Mouse (Mus musculus) T-cell, adult 2 months (primary cell): ENCODE measurements around the gene Disc1.

Experiments used
- DNase-seq: peaks from one replicate; pipeline ENCODE4 v3.0.0; 2022; ENCODE audit warnings: low spot score

Disc1 gene

DNA sequence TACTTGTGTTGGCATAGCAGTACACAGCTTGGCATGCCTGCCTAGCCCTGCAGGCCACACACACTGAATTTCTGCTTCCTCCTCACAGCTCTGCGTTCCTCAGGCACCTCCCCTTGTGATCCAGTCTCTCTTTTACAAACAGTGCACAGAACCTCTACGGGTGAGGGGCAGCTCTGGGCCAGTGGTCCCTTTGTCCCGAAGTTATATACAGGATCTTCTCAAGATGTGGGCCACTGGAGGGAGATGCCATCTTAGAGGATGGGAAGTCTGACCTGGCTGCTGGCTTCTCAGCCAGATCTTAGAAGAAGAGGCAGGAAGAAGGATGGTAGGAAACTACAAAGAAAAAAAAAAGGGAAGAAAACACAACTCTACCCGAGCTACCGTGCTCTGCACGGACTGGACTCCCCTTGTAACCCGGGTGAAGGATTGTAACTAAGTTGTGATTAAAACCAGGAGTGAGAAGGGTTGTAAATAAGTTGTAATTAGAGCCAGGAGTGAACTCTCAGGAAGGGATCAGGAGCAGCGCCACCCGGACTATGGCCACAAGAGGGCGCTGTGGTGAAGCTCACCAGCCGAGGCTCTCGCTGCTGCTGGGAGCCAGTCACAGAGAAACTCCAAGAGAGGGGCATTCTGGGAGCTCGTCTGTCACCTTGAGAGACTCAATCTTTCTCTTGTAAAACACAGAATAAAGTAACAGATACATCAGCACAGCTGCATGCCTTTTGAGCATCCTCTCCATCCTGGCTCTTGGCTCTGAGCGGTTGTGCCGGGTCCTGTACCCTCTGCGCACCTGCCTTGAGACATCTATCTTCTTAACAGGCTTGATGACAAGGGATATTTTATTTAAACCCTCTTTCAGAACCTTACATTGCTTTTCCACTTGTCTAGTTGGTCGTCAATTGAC lies 129.8 kb downstream of the Disc1 start:
- DNase-seq: peak; percentile 64

DNA sequence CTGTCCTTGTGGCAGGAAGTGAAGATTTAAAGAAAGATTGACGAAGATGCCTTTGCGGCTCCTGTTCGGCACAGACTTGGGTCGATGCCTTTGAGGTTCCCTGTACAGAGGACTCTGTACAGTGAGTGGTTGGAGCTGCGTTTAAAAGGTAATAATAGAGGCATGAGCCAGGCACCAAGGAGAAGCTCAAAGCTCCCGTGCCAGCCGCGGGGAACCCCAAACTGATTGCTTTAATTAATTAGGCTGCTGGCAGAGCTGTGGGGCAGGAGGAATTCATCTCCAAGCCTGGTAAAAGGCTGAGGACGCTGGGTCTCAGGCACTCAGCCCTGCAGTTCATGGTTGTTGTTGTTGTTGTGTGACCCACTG lies 130.4 kb downstream of the Disc1 start:
- DNase-seq: no peak

DNA sequence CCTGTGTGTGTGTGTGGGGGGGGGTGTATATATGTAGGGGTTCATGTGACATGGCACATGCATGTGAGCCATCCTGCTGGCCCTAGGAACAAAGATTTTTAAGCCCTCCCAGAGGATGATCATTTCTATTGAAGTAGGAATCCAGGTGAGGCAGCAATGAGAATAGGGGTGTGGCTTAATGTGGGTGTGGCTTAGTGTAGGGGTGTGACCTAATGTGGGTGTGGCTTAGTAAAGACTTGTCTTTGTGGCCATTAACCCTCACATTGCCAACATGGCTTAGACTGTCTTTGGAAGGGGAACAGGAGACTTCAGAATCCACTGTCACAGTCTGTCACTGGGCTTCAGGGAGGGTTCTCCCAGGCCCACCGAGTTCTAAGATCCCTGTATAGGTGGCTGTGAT lies 130.9 kb downstream of the Disc1 start:
- DNase-seq: peak; percentile 9

- no peak for DNase-seq
These were observed 133.0 kb downstream of the Disc1 start for GRCm38 (mm10) chr8:125187044-125187443.

GRCm38 (mm10) chr8:125193701-125194100 lies 139.7 kb downstream of the Disc1 start:
- DNase-seq: no peak

- DNase-seq: no peak
These were observed 141.1 kb downstream of the Disc1 start for GRCm38 (mm10) chr8:125195121-125195520.

DNA sequence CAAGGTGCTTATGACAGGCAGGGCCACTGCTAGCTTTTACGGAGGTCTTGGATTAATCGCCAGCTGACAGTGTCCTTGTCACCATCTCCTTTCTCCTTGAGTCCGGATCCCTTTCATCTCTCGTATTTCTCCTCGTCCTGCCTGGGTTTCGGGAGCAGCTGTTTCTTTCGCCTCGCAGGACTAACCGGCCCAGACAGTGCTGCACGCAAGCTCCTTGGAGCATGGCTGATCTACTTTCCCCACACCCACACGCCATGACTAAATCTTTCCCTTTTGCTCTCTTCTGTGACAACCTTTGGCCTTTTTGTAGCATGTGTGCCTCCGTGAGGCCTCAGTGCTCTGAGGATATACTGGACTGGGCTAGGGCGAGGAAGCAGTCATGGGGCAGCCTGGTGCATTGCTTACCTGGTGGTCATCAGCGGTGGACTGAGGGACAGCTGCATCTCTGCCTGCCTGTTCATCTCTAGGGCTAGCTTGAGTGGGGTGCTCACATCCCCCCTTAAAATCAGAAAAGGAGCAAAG lies 142.6 kb downstream of the Disc1 start:
- no peak for DNase-seq

DNA sequence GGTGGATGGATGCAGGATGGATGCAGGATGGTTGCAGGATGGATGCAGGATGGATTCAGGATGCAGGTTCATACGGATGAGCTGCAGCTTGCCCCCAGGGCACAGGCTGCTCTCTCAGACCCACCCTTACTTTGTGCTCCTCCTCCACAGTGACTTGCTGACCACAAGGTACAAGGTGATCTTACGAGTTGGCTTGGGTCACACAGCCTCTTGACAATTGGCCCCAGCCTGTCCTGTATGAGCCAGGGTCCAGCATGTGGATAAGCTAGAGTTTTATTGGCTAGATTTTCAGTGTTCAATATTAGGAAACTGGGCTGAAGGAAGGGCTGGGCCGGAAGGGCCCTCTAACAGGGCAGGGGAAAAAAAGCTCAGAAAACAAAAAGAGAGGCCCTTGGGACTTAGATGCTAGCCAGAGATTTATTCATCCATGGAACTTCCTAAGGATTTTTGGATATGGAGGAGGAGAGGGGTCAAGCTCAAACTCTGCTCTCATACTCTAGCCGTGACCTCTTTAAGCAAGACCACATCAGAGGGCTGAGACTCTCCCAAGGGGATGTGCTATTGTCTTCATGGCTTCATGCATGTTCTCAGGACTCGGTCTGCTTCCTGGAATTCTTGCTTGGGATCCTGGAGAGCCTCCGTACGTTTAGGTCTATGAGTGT lies 143.5 kb downstream of the Disc1 start:
- DNase-seq: no peak

- DNase-seq: no peak
These were observed 144.6 kb downstream of the Disc1 start for GRCm38 (mm10) chr8:125198420-125199196.

GRCm38 (mm10) chr8:125199197-125199939 lies 145.4 kb downstream of the Disc1 start:
- no peak for DNase-seq

DNA sequence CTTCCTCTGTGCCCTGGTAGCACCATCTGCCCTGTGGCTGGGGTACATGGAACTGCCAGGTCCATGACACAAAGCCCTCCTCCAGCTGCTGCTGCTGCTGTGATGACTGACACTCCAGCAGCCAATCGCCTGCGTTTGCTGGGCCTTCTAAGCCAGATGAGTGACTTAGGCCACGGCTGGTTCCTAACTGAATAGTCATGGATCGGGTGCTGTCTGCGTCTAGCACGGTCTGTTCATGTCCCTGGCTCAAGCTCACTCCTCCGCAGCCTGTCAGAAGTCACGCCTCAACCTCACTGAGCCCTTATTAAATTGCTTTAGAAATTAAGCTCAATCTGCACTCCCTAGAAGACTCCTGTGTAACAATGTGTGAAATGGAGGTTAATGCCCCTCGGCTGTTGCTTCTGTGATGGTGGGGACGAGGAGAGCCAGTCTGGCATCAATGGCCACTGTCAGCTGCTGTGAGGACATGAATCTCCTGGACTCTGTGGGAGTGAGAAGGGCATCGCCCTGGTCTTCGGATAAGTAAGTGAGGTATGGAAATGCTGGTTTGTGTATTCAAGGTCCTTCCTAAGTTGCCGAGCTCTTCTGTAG lies 146.4 kb downstream of the Disc1 start:
- no peak for DNase-seq

DNA sequence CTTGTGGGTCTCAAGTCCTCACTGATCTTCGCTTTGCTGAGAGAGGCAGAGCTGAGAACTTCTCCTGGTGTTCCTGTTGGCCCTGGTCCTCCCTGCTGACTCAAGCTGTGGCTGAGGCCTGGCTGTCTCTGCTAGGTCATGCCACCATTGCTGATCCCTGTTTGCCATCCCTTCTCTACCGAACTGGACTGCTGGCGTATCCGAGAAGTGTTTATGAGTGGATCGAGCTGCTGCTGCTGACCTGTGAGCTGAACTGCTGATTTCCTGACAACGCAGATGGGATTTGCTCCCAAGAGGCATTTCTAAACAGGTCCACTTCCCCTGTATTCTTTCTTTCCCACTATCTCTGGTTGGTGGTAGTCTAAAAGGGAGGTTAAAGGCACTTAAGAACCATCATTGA lies 147.7 kb downstream of the Disc1 start:
- no peak for DNase-seq

DNA sequence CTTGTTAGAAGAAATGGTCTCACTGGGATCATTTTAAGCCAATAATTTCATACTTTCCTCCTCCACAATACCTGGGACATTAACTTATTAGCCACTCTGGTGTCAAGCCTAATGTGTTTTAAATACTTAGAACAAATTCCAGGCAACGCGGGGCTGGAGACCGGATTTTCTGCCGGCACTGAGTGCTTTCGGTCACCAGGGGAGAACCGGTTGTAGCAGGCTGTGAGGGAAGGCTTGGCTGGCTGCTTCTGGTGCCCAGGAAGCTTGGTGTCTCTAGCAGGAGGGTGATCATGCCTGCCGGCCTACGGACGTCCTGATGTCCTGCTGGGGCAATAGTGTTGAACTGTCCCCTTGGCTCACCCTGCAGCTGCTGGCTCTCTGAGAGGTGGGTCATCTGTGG lies 149.0 kb downstream of the Disc1 start:
- DNase-seq: no peak

DNA sequence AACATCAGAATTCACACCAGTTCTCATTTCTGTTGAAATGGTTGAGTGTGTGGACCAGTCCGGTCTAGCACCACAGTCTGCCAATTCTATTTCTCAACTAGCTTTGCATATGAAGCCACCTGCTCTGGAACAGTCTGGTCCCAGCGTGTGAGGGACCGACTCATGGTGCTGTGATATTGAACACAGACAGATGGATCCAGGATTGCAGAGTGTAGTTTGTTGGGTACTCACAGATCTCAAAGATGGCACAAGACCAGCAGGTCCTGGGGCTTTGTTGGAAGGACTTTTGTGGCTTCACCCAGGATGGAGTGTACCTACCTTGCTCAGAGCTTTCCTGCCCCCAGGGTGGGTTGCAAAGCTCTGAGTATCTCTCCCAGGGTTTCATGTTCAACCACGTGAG lies 151.6 kb downstream of the Disc1 start:
- no peak for DNase-seq

GRCm38 (mm10) chr8:125206391-125206790 lies 152.4 kb downstream of the Disc1 start:
- no peak for DNase-seq

GRCm38 (mm10) chr8:125206962-125207361 lies 153.0 kb downstream of the Disc1 start:
- no peak for DNase-seq

GRCm38 (mm10) chr8:125212619-125213167 lies 158.7 kb downstream of the Disc1 start:
- DNase-seq: no peak

- no peak for DNase-seq
These were observed 164.0 kb downstream of the Disc1 start for GRCm38 (mm10) chr8:125217902-125218581.

GRCm38 (mm10) chr8:125218669-125219068 lies 164.7 kb downstream of the Disc1 start:
- no peak for DNase-seq

GRCm38 (mm10) chr8:125220608-125221007 lies 166.6 kb downstream of the Disc1 start:
- no peak for DNase-seq
